Mouse (Mus musculus) small intestine, adult 2 months (tissue): ENCODE measurements at regions not wholly inside any gene's neighbourhood (a gene's known extent, or its start where the extent isn't known, plus 50 kb on each side); places are given as distances from the start of the nearest gene placed in this dataset.

Experiments
- H3K27ac ChIP-seq: fragments of 200-500 bp; 2 replicates; pipeline ENCODE4 v1.5.1; 2012; ENCODE audit warnings: low read depth, low read length, control low read depth, inconsistent platforms; ENCODE audit not compliant: insufficient read depth
- H3K27me3 ChIP-seq: fragments of 200-500 bp; 2 replicates; pipeline ENCODE4 v1.6.1; 2012; ENCODE audit warnings: mild to moderate bottlenecking, moderate library complexity, low read length, inconsistent platforms; ENCODE audit not compliant: control insufficient read depth, insufficient read depth
- H3K36me3 ChIP-seq: fragments of 200-500 bp; 2 replicates; pipeline ENCODE4 v1.6.1; 2012; ENCODE audit warnings: mild to moderate bottlenecking, low read length, control low read depth, inconsistent platforms; ENCODE audit not compliant: control insufficient read depth, insufficient read depth
- H3K4me1 ChIP-seq: fragments of 200-500 bp; 2 replicates; pipeline ENCODE4 v1.6.1; 2012; ENCODE audit warnings: low read length, inconsistent platforms, mixed read lengths; ENCODE audit not compliant: control insufficient read depth, insufficient read depth, insufficient read length
- H3K4me3 ChIP-seq: fragments of 200-500 bp; 2 replicates; pipeline ENCODE4 v1.5.1; 2012; ENCODE audit warnings: low read depth, mild to moderate bottlenecking, control low read depth, inconsistent platforms, low read length, moderate library complexity
- CTCF ChIP-seq: fragments of 200-500 bp; IDR thresholded peaks from 2 replicates; pipeline ENCODE4 v1.5.1; 2012; ENCODE audit warnings: low read depth, mild to moderate bottlenecking, control low read depth, inconsistent platforms, low read length, moderate library complexity, mixed read lengths; ENCODE audit not compliant: insufficient replicate concordance, insufficient read length; ENCODE audit errors: extremely low read depth
- POLR2A ChIP-seq: fragments of 200-500 bp; IDR thresholded peaks from 2 replicates; pipeline ENCODE4 v1.6.1; 2012; ENCODE audit warnings: low read depth, mild to moderate bottlenecking, control low read depth, inconsistent platforms, low read length, moderate library complexity
- WGBS: fragments of 180-500 bp; shearing (Covaris S2); methylation state at CpG from one replicate; pipeline ENCODE4 v1.1.7; 2018; 5-methylcytosine and 5-hydroxymethylcytosine counted together

GRCm38 (mm10) chr3:56681031-56681430 lies 497.5 kb upstream of the Nbea start:
- Histone ChIP-seq H3K27ac (no peak overlapping the region), H3K4me1 (no peaks in the 10 kb centered on the region), H3K27me3 (no peaks in the 10 kb centered on the region), H3K4me3 (no peak overlapping the region), H3K36me3 (no peaks in the 10 kb centered on the region)
- TF ChIP-seq CTCF (no peak), POLR2A (no peak)
- 91% methylated on average over 7 of the region's 7 CpGs for WGBS

DNA sequence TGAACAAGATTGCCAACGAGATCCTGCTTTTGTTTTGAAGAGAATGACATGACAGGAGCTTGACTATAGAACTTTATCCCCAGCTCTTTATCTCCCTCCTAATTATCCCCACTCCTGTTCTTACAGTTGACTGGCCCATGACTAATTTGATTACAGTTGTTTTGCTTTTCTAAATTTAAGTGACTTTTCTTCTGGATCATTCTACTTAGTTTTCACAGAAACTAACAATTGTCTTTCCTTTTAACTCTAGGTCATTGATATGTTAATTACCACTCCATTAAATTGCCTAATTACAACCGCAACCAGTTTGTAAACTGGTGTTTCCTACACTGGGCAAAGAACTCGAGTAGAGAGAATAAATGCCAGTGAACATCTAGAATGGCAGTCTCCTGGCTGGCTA lies 485.3 kb upstream of the Nbea start:
- H3K4me1 ChIP-seq, result no peaks in the 10 kb centered on the region
- TF ChIP-seq CTCF (no peak), POLR2A (no peak)
- no peaks in the 10 kb centered on the region for H3K36me3 ChIP-seq
- WGBS, result 56% methylated on average over 3 of the region's 3 CpGs
- no peak overlapping the region for H3K27ac ChIP-seq
- H3K4me3 ChIP-seq, result no peak overlapping the region
- H3K27me3 ChIP-seq, result no peaks in the 10 kb centered on the region

- Histone ChIP-seq H3K27me3 (no peaks in the 10 kb centered on the region), H3K4me3 (no peak overlapping the region), H3K36me3 (no peaks in the 10 kb centered on the region), H3K4me1 (no peaks in the 10 kb centered on the region), H3K27ac (no peak overlapping the region)
- WGBS, result 85% methylated on average over 2 of the region's 2 CpGs
- no peak for TF ChIP-seq POLR2A
- TF ChIP-seq CTCF, result no peak
These were observed 477.1 kb upstream of the Nbea start for GRCm38 (mm10) chr3:56660594-56660993.

DNA sequence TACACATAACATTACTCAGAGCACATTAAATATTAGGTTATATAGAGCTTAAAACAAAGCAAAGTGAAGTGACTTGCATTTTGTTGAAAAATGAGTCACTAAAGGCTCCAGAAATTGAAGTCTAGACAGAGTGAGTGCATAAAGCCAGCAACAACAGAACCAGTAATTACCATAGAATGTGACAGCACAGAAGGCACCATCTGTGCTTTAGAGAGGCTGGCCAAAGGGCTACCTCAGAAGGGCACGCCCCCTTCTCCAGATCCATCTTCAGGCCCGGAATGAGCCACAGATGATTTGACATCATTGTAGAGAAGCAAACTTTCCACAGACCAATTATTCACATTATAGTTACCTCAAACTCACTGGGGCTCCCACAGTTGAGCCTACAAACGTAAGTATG lies 463.8 kb upstream of the Nbea start:
- no peaks in the 10 kb centered on the region for H3K27me3 ChIP-seq
- 69% methylated on average over 3 of the region's 3 CpGs for WGBS
- no peaks in the 10 kb centered on the region for H3K4me1 ChIP-seq
- TF ChIP-seq CTCF (no peak), POLR2A (no peak)
- no peaks in the 10 kb centered on the region for H3K36me3 ChIP-seq
- no peak overlapping the region for H3K27ac ChIP-seq
- no peak overlapping the region for H3K4me3 ChIP-seq
